Mouse (Mus musculus) forebrain, postnatal 0 days (tissue): Measurements from ENCODE around the gene Kxd1. TPM values are rescaled to one million over a fixed set of nuclear protein-coding genes. Genes with fewer than 3 reads are reported as not detected.

Experiments used
- ATAC-seq: fragments of 200-750 bp; cut with Nextera tagmentation; 2 replicates; pipeline ENCODE4 v1.8.0; 2017; ENCODE audit warnings: mild to moderate bottlenecking, moderate library complexity
- DNase-seq: peaks from one replicate; pipeline ENCODE4 v3.0.0-alpha.2; 2015
- H3K27ac ChIP-seq: fragments of 300-500 bp; sonication (generic); 2 replicates; pipeline ENCODE4 v1.5.1; 2014; ENCODE audit warnings: low read depth, mild to moderate bottlenecking, antibody characterized with exemption, low read length, moderate library complexity, mixed read lengths
- H3K27me3 ChIP-seq: fragments of 300-500 bp; sonication (generic); 2 replicates; pipeline ENCODE4 v1.6.1; 2014; ENCODE audit warnings: mild to moderate bottlenecking, low read length, mixed read lengths; ENCODE audit not compliant: insufficient read depth
- H3K36me3 ChIP-seq: fragments of 300-500 bp; sonication (generic); 2 replicates; pipeline ENCODE4 v1.6.1; 2014; ENCODE audit warnings: mild to moderate bottlenecking, moderate library complexity; ENCODE audit not compliant: insufficient read depth
- H3K4me1 ChIP-seq: fragments of 300-500 bp; sonication (generic); 2 replicates; pipeline ENCODE4 v1.6.1; 2014; ENCODE audit warnings: antibody characterized with exemption; ENCODE audit not compliant: insufficient read depth
- H3K4me2 ChIP-seq: fragments of 300-500 bp; sonication (generic); 2 replicates; pipeline ENCODE4 v1.6.1; 2014; ENCODE audit warnings: low read depth, mild to moderate bottlenecking, moderate library complexity
- H3K4me3 ChIP-seq: fragments of 300-500 bp; sonication (generic); 2 replicates; pipeline ENCODE4 v1.5.1; 2014; ENCODE audit warnings: low read depth, low read length, mixed read lengths
- H3K9ac ChIP-seq: fragments of 300-500 bp; sonication (generic); 2 replicates; pipeline ENCODE4 v1.6.1; 2014; ENCODE audit warnings: mild to moderate bottlenecking
- H3K9me3 ChIP-seq: fragments of 300-500 bp; sonication (generic); 2 replicates; pipeline ENCODE4 v1.6.1; 2016; ENCODE audit warnings: low read length
- CTCF ChIP-seq: sonication (generic); IDR thresholded peaks from 2 replicates; pipeline ENCODE4 v1.5.1; 2016; ENCODE audit warnings: antibody characterized with exemption, control low read depth, low read depth
- WGBS: fragments of 180-500 bp; shearing (Covaris S2); extraction: QIAGEN DNeasy Blood & Tissue Kit; methylation state at CpG from one replicate; pipeline ENCODE4 v1.1.7; 2014; 5-methylcytosine and 5-hydroxymethylcytosine counted together
- polyA plus RNA-seq: library from polyadenylated mRNA; unstranded; fragments of >200 nt; fragmentation: Nextera tagmentation; extraction: Ambion mirVana; gene quantifications from 2 replicates; pipeline ENCODE4 v1.2.1, GENCODE M21; 2015
- total RNA-seq: library from RNA; depleted of rRNA; stranded (reverse); fragments of >200 nt; gene quantifications from 2 replicates; pipeline ENCODE4 v1.2.3, GENCODE M21; 2014

Kxd1 gene
- total and polyA plus RNA-seq, 2 experiments from 2014 or later, result 43.5 to 51.6 TPM

- no peak for DNase-seq
- ATAC-seq, result no peak
- no peak overlapping the region for H3K4me3 ChIP-seq
- no peaks in the 10 kb centered on the region for H3K9me3 ChIP-seq
- no peak overlapping the region for H3K4me2 ChIP-seq
- WGBS, result 91% methylated on average over 5 of the region's 5 CpGs
- peaks cover 6% of the 10 kb centered on the region; the same call in 1 of the 2 replicates for H3K4me1 ChIP-seq
- no peak for TF ChIP-seq CTCF
- H3K9ac ChIP-seq, result no peak overlapping the region
- no peaks in the 10 kb centered on the region for H3K27me3 ChIP-seq
- H3K27ac ChIP-seq, result no peak overlapping the region
- peaks cover 37% of the 10 kb centered on the region for H3K36me3 ChIP-seq
These were observed 1.5 kb upstream of the Kxd1 start for GRCm38 (mm10) chr8:70529299-70529698.

DNA sequence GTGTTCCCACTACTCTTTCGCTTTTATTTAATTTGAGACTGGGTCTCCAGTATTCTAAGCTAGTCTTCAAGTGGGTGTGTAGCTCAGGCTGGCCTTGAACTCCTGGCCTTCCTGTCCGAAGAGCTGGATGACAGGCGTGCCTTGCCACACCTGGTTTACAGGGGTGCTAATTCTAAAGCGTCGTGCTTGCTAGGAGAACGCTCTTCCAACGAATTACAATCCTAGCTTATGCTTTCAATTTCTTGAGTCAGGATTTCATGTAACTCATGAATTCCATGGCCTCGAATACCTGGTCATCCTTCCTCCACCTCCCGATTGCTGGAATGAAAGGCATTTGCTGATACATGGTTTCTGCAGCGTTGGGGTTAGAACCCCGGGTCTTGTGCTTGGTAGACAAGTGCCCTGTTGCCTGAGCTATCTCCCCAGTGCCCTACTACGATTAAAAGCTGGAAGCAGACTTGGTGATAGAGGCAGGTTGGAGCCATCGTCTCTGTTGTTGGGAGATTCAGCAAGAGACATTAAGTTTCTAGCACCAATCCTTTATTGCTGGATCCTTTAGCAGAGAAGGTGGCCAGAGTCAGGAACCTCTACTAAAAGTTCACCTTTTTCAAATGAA, 534 bp upstream of the Kxd1 start:
- H3K4me3 ChIP-seq, result peak overlapping the region; percentile 86
- peaks cover 27% of the 10 kb centered on the region for H3K36me3 ChIP-seq
- no peak for TF ChIP-seq CTCF
- H3K4me1 ChIP-seq, result peaks cover 6% of the 10 kb centered on the region; the same call in 1 of the 2 replicates
- no peak for DNase-seq
- H3K27me3 ChIP-seq, result no peaks in the 10 kb centered on the region
- 33% methylated on average over 13 of the region's 13 CpGs for WGBS
- no peak for ATAC-seq
- peak overlapping the region; percentile 86 for H3K27ac ChIP-seq
- H3K9ac ChIP-seq, result peak overlapping the region; percentile 96
- peak overlapping the region; percentile 84 for H3K4me2 ChIP-seq
- no peaks in the 10 kb centered on the region for H3K9me3 ChIP-seq

GRCm38 (mm10) chr8:70527111-70527511, 645 bp downstream of the Kxd1 start:
- Histone ChIP-seq H3K4me1 (peaks cover 11% of the 10 kb centered on the region), H3K36me3 (peaks cover 16% of the 10 kb centered on the region), H3K9ac (peak overlapping the region; percentile 96), H3K27ac (peak overlapping the region; percentile 86), H3K4me3 (peak overlapping the region; percentile 86), H3K9me3 (no peaks in the 10 kb centered on the region), H3K27me3 (no peaks in the 10 kb centered on the region), H3K4me2 (peak overlapping the region; percentile 84)
- ATAC-seq, result no peak
- WGBS, result 1% methylated on average over 8 of the region's 8 CpGs
- TF ChIP-seq CTCF, result no peak
- DNase-seq, result no peak

DNA sequence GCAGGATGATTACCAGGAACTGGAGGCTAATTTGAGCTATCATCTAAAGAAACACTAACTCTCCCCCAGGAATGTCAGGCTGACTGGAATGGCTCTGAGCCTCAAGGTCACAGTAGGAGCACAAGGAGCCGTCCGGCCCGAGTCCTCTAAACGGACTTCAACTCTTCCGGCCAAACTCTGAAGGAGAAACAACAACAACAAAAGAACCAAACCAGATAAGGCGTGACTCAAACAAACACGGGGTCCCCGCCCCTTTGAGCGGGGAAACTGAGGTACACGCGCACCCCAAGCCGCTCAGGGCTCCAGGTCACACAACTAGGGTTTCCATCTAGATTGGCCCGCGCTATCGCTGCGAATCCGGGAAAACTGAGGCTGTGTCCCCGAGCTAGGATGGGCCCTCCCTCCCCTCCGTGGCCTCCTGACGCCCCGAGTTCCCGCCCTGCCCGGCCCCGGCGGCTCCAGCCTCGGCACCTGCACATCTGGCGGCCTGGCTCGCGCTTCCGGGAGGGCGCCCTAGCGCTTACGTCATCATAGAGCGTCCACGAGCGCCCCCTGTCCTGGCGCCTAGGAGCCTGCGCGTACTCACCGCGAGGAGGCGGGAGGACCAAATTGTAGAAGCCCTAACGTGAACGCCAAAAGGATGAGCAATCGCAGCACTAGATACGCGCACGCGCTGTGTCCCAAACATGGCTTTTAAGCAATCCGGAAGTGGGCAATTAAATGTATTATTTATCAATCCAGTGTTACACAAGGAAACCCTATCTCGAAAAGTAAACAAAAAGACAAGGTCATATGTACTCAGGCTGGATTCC, 5.0 kb downstream of the Kxd1 start:
- no peaks in the 10 kb centered on the region for H3K9me3 ChIP-seq
- H3K27me3 ChIP-seq, result no peaks in the 10 kb centered on the region
- H3K27ac ChIP-seq, result peak overlapping the region; percentile 82
- 3% methylated on average over 48 of the region's 51 CpGs for WGBS
- peak overlapping the region; percentile 82 for H3K4me2 ChIP-seq
- peak overlapping the region; percentile 58 for H3K9ac ChIP-seq
- H3K4me3 ChIP-seq, result peak overlapping the region; percentile 48
- peaks cover 13% of the 10 kb centered on the region; the same call in 1 of the 2 replicates for H3K36me3 ChIP-seq
- peak; percentile 98 for DNase-seq
- TF ChIP-seq CTCF, result peak; percentile 84
- ATAC-seq, result peak; percentile 90
- H3K4me1 ChIP-seq, result peaks cover 6% of the 10 kb centered on the region; the same call in 1 of the 2 replicates

- no peak overlapping the region for H3K4me3 ChIP-seq
- ATAC-seq, result no peak
These were observed 8.2 kb downstream of the Kxd1 start for GRCm38 (mm10) chr8:70519606-70520005.

DNA sequence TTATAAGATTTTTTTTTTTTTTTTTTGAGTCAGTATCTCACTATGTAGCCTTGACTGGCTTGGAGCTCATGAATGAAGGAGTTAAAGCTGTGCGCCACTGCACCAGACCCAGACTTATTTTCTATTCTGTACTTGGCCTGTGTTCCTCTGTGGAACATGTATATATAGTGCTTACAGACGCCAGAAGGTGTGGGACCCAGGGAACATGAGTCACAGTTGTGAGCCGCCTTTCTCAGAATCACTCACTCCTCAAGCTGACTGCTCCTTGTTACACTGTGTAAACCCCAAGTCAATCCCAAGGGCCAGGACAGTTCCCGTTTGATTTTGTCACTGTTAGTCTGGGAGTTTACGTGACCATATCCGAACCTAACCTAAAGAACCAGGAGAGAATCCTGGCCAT, 8.7 kb downstream of the Kxd1 start:
- peaks cover 26% of the 10 kb centered on the region for H3K36me3 ChIP-seq
- no peak overlapping the region for H3K27ac ChIP-seq
- no peak for TF ChIP-seq CTCF
- H3K4me3 ChIP-seq, result no peak overlapping the region
- no peak overlapping the region for H3K9ac ChIP-seq
- WGBS, result 93% methylated on average over 6 of the region's 6 CpGs
- H3K27me3 ChIP-seq, result no peaks in the 10 kb centered on the region
- no peak for ATAC-seq
- H3K4me2 ChIP-seq, result no peak overlapping the region
- no peaks in the 10 kb centered on the region for H3K9me3 ChIP-seq
- DNase-seq, result no peak
- H3K4me1 ChIP-seq, result peaks cover 6% of the 10 kb centered on the region; the same call in 1 of the 2 replicates

More at GRCm38 (mm10) chr8:70519606-70520005, 8.2 kb downstream of the Kxd1 start:
- no peak overlapping the region for H3K9ac ChIP-seq
- H3K36me3 ChIP-seq, result peaks cover 23% of the 10 kb centered on the region
- no peak for TF ChIP-seq CTCF
- no peaks in the 10 kb centered on the region for H3K27me3 ChIP-seq
- no peaks in the 10 kb centered on the region for H3K9me3 ChIP-seq
- DNase-seq, result no peak
- WGBS, result 53% methylated on average over 2 of the region's 2 CpGs
- H3K27ac ChIP-seq, result no peak overlapping the region
- no peak overlapping the region for H3K4me2 ChIP-seq
- H3K4me1 ChIP-seq, result peaks cover 6% of the 10 kb centered on the region; the same call in 1 of the 2 replicates

DNA sequence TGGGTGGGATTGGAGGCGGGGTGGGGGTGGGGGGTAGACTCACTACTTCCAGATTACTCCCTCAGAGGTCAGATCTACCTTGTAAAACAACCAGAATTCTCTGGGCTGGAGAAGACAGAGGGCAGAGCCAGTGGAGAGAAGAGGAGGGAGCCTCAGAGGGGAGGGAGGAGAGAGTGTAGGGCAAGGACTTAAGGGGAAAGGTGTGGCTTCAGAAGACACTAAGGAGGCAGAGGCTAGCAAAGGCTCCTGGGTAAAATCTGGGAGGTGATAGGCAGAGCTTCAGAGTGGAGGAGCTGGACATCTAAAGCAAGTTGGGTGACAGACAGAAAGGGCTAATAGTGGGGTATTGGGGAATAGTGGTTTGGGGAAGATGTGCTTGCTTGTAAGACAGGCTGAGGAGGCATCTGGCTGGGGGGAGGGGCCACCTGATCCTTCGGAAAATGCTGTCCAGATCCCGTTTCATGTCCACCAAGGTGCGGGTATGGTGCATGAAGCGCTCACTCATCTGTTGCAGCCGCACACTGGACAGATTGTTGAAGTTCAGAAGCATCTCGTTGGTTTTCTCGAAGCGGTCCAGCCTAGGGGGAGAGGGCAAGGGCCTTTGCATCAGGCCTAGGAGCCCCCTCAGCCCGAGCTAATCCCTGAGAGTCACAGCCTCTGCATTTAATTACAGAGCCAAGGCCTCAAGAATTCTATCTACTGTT, 9.7 kb downstream of the Kxd1 start:
- ATAC-seq (no peak), DNase-seq (no peak)
- Histone ChIP-seq H3K36me3 (peaks cover 35% of the 10 kb centered on the region), H3K4me2 (no peak overlapping the region), H3K4me3 (no peak overlapping the region), H3K9me3 (no peaks in the 10 kb centered on the region), H3K27me3 (no peaks in the 10 kb centered on the region), H3K4me1 (peaks cover 6% of the 10 kb centered on the region; the same call in 1 of the 2 replicates), H3K27ac (no peak overlapping the region), H3K9ac (no peak overlapping the region)
- 65% methylated on average over 10 of the region's 10 CpGs for WGBS
- TF ChIP-seq CTCF, result no peak
